Mouse (Mus musculus): ENCODE measurements around the gene Sesn1. TPM values are rescaled to one million over a fixed set of nuclear protein-coding genes. Genes with fewer than 3 reads are reported as not detected.

Gene Sesn1
- total and polyA plus RNA-seq, 3 experiments: 11.7 TPM; not detected in 1

- Histone ChIP-seq H3K27me3 (ENCODE audit: control insufficient read depth in 1 of 2, insufficient read depth in 2 of 2, low read length in 2 of 2) (no peaks in the 10 kb centered on the region), H3K9me3 (replicated peaks; ENCODE audit: insufficient read depth, low read length) (no peaks in the 10 kb centered on the region), H3K4me1 (ENCODE audit: control insufficient read depth in 1 of 2, insufficient read depth in 2 of 2, low read length in 2 of 2) (peaks cover 5 to 38% of the 10 kb centered on the region in 2 experiments), H3K79me2 (ENCODE audit: control insufficient read depth, insufficient read depth, low read length, poor library complexity) (no peaks in the 10 kb centered on the region), H3K27ac (ENCODE audit: control insufficient read depth, low read depth, low read length) (no peak overlapping the region), H3K9ac (ENCODE audit: control insufficient read depth, low read depth, low read length, poor library complexity, severe bottlenecking) (no peak overlapping the region), H3K36me3 (ENCODE audit: control insufficient read depth in 1 of 2, insufficient read depth in 2 of 2, low read length in 2 of 2) (peaks cover 0 to 16% of the 10 kb centered on the region in 2 experiments; a peak in 2 of 4 replicates), H3K4me3 (ENCODE audit: control insufficient read depth in 1 of 2, insufficient read depth in 1 of 2, low read depth in 2 of 2, low read length in 2 of 2) (no peak overlapping the region)
- no peak for DNase-seq (ENCODE audit: low read depth, low spot score)
- TF ChIP-seq GABPA (IDR thresholded peaks at IDR 0.05; ENCODE audit: low read depth, low read length) (no peak), MYC (IDR thresholded peaks at IDR 0.05; ENCODE audit: low read depth, low read length) (no peak), MYB (IDR thresholded peaks at IDR 0.05; ENCODE audit: low read depth, low read length) (no peak), GATA1 (IDR thresholded peaks at IDR 0.05; ENCODE audit: low read depth, low read length) (no peak), NELFE (IDR thresholded peaks at IDR 0.05; ENCODE audit: low read depth, low read length) (no peak), TAL1 (IDR thresholded peaks at IDR 0.05; ENCODE audit: low read length) (no peak), MAFK (IDR thresholded peaks at IDR 0.05; ENCODE audit: borderline replicate concordance, low read depth, low read length) (no peak), NRF1 (IDR thresholded peaks at IDR 0.05; ENCODE audit: insufficient read depth, low read depth, low read length, poor library complexity, severe bottlenecking) (no peak), TBP (IDR thresholded peaks at IDR 0.05; ENCODE audit: low read depth, low read length) (no peak)
These were observed 126.4 kb downstream of the Sesn1 start for GRCm38 (mm10) chr10:41936100-41936499.

GRCm38 (mm10) chr10:41937176-41937575, 127.4 kb downstream of the Sesn1 start:
- H3K27ac ChIP-seq (ENCODE audit: control insufficient read depth, low read depth, low read length): peak overlapping the region; percentile 29; the same call in 1 of the 2 replicates
- H3K27me3 ChIP-seq (ENCODE audit: control insufficient read depth in 1 of 2, insufficient read depth in 2 of 2, low read length in 2 of 2): no peaks in the 10 kb centered on the region
- peaks cover 5 to 34% of the 10 kb centered on the region in 2 experiments for H3K4me1 ChIP-seq (ENCODE audit: control insufficient read depth in 1 of 2, insufficient read depth in 2 of 2, low read length in 2 of 2)
- no peak overlapping the region for H3K4me3 ChIP-seq (ENCODE audit: control insufficient read depth in 1 of 2, insufficient read depth in 1 of 2, low read depth in 2 of 2, low read length in 2 of 2)
- H3K9me3 ChIP-seq (replicated peaks; ENCODE audit: insufficient read depth, low read length): no peaks in the 10 kb centered on the region
- peak; percentile 42 for DNase-seq (ENCODE audit: low read depth, low spot score)
- no peaks in the 10 kb centered on the region for H3K79me2 ChIP-seq (ENCODE audit: control insufficient read depth, insufficient read depth, low read length, poor library complexity)
- peaks cover 0 to 14% of the 10 kb centered on the region in 2 experiments; a peak in 2 of 4 replicates for H3K36me3 ChIP-seq (ENCODE audit: control insufficient read depth in 1 of 2, insufficient read depth in 2 of 2, low read length in 2 of 2)
- no peak overlapping the region; the same call in 1 of the 2 replicates for H3K9ac ChIP-seq (ENCODE audit: control insufficient read depth, low read depth, low read length, poor library complexity, severe bottlenecking)
- peak; percentile 8; the same call in 1 of the 2 replicates for TF ChIP-seq TAL1 (IDR thresholded peaks at IDR 0.05; ENCODE audit: low read length)
- no peak for TF ChIP-seq JUND (IDR thresholded peaks at IDR 0.05; ENCODE audit: low read depth, low read length)
- TF ChIP-seq TBP (IDR thresholded peaks at IDR 0.05; ENCODE audit: low read depth, low read length): no peak
- TF ChIP-seq EP300 (IDR thresholded peaks at IDR 0.05; ENCODE audit: low read depth in 1 of 2, low read length in 2 of 2): peak; percentile 45 to 72; a peak in 3 of 4 replicates
- peak; percentile 27; the same call in 1 of the 2 replicates for TF ChIP-seq TCF12 (IDR thresholded peaks at IDR 0.05; ENCODE audit: low read depth, low read length)
- no peak for TF ChIP-seq POLR2A (IDR thresholded peaks at IDR 0.05; ENCODE audit: control insufficient read depth in 1 of 2, insufficient read depth in 1 of 2, low read depth in 1 of 2, low read length in 2 of 2, poor library complexity in 1 of 2)
- peak; percentile 56 for TF ChIP-seq GATA1 (IDR thresholded peaks at IDR 0.05; ENCODE audit: low read depth, low read length)

GRCm38 (mm10) chr10:41939090-41939489, 129.4 kb downstream of the Sesn1 start:
- H3K79me2 ChIP-seq (ENCODE audit: control insufficient read depth, insufficient read depth, low read length, poor library complexity): no peaks in the 10 kb centered on the region
- TF ChIP-seq ZKSCAN1 (IDR thresholded peaks at IDR 0.05; ENCODE audit: low read depth, low read length): no peak
- no peak for TF ChIP-seq SMC3 (IDR thresholded peaks at IDR 0.05; ENCODE audit: low read depth, low read length)
- TF ChIP-seq CHD2 (IDR thresholded peaks at IDR 0.05; ENCODE audit: low read length): no peak
- TF ChIP-seq TCF12 (IDR thresholded peaks at IDR 0.05; ENCODE audit: low read depth, low read length): no peak
- no peak for TF ChIP-seq POLR2AphosphoS5 (IDR thresholded peaks at IDR 0.05; ENCODE audit: borderline replicate concordance, low read depth, low read length)
- no peak for TF ChIP-seq MYB (IDR thresholded peaks at IDR 0.05; ENCODE audit: low read depth, low read length)
- no peak for TF ChIP-seq TAL1 (IDR thresholded peaks at IDR 0.05; ENCODE audit: low read length)
- no peak for TF ChIP-seq SIN3A (IDR thresholded peaks at IDR 0.05; ENCODE audit: low read length)
- TF ChIP-seq MEF2A (IDR thresholded peaks at IDR 0.05; ENCODE audit: extremely low read depth, insufficient replicate concordance, low read depth, low read length, poor library complexity, severe bottlenecking): no peak
- TF ChIP-seq ETS1 (IDR thresholded peaks at IDR 0.05; ENCODE audit: low read depth, low read length): no peak
- no peak for TF ChIP-seq UBTF (IDR thresholded peaks at IDR 0.05; ENCODE audit: borderline replicate concordance, insufficient read depth, low read depth, low read length)
- no peak for TF ChIP-seq ZNF384 (IDR thresholded peaks at IDR 0.05; ENCODE audit: low read depth, low read length)
- no peak for TF ChIP-seq TBP (IDR thresholded peaks at IDR 0.05; ENCODE audit: low read depth, low read length)
- TF ChIP-seq RAD21 (IDR thresholded peaks at IDR 0.05; ENCODE audit: low read depth, low read length): no peak
- TF ChIP-seq POLR2AphosphoS2 (IDR thresholded peaks at IDR 0.05; ENCODE audit: low read length): no peak
- TF ChIP-seq CTCF (IDR thresholded peaks at IDR 0.05 in 2 of 3, conservative IDR thresholded peaks at IDR 0.05 in 1 of 3; ENCODE audit: control insufficient read depth in 1 of 3, insufficient read depth in 1 of 3, low read depth in 2 of 3, low read length in 3 of 3, poor library complexity in 1 of 3, severe bottlenecking in 1 of 3): no peak
- peaks cover 5 to 31% of the 10 kb centered on the region in 2 experiments for H3K4me1 ChIP-seq (ENCODE audit: control insufficient read depth in 1 of 2, insufficient read depth in 2 of 2, low read length in 2 of 2)
- H3K9me3 ChIP-seq (replicated peaks; ENCODE audit: insufficient read depth, low read length): no peaks in the 10 kb centered on the region
- no peak overlapping the region for H3K9ac ChIP-seq (ENCODE audit: control insufficient read depth, low read depth, low read length, poor library complexity, severe bottlenecking)
- H3K27me3 ChIP-seq (ENCODE audit: control insufficient read depth in 1 of 2, insufficient read depth in 2 of 2, low read length in 2 of 2): no peaks in the 10 kb centered on the region
- H3K27ac ChIP-seq (ENCODE audit: control insufficient read depth, low read depth, low read length): no peak overlapping the region
- no peak overlapping the region for H3K4me3 ChIP-seq (ENCODE audit: control insufficient read depth in 1 of 2, insufficient read depth in 1 of 2, low read depth in 2 of 2, low read length in 2 of 2)
- DNase-seq (ENCODE audit: low read depth, low spot score): no peak
- peaks cover 0 to 14% of the 10 kb centered on the region in 2 experiments; a peak in 2 of 4 replicates for H3K36me3 ChIP-seq (ENCODE audit: control insufficient read depth in 1 of 2, insufficient read depth in 2 of 2, low read length in 2 of 2)

Measured in MEL (cell line).